Mouse (Mus musculus) hindbrain, embryonic 11.5 days (tissue): Measurements from ENCODE around the gene Mid1ip1. TPM values are rescaled to one million over a fixed set of nuclear protein-coding genes. Genes with fewer than 3 reads are reported as not detected.

Source experiments
- ATAC-seq: fragments of 200-750 bp; cut with Nextera tagmentation; 2 replicates; pipeline ENCODE4 v1.8.0; 2017; ENCODE audit warnings: mild to moderate bottlenecking, moderate TSS enrichment, moderate library complexity; ENCODE audit not compliant: low FRiP score
- DNase-seq: peaks from one replicate; pipeline ENCODE4 v3.0.0-alpha.2; 2015; ENCODE audit warnings: low spot score
- H3K27ac ChIP-seq: fragments of 300-500 bp; sonication (generic); 2 replicates; pipeline ENCODE4 v1.5.1; 2014; ENCODE audit warnings: mild to moderate bottlenecking, low read depth, low read length
- H3K27me3 ChIP-seq: fragments of 300-500 bp; sonication (generic); 2 replicates; pipeline ENCODE4 v1.6.1; 2014; ENCODE audit warnings: mild to moderate bottlenecking, low read length, moderate library complexity, mixed read lengths; ENCODE audit not compliant: control insufficient read depth, insufficient read depth
- H3K36me3 ChIP-seq: fragments of 300-500 bp; sonication (generic); 2 replicates; pipeline ENCODE4 v1.6.1; 2014; ENCODE audit warnings: mild to moderate bottlenecking, low read length, moderate library complexity, mixed read lengths; ENCODE audit not compliant: control insufficient read depth, insufficient read depth
- H3K4me1 ChIP-seq: fragments of 300-500 bp; sonication (generic); replicated peaks from 2 replicates; pipeline ENCODE4 v1.6.1; 2014; ENCODE audit warnings: low read length, mixed read lengths; ENCODE audit not compliant: control insufficient read depth, insufficient read depth
- H3K4me2 ChIP-seq: fragments of 300-500 bp; sonication (generic); replicated peaks from 2 replicates; pipeline ENCODE4 v1.6.1; 2014; ENCODE audit warnings: mild to moderate bottlenecking, low read depth, low read length
- H3K4me3 ChIP-seq: fragments of 300-500 bp; sonication (generic); 2 replicates; pipeline ENCODE4 v1.5.1; 2014; ENCODE audit warnings: low read depth, low read length
- H3K9ac ChIP-seq: fragments of 300-500 bp; sonication (generic); 2 replicates; pipeline ENCODE4 v1.6.1; 2014; ENCODE audit warnings: low read depth, low read length
- H3K9me3 ChIP-seq: fragments of 300-500 bp; sonication (generic); 2 replicates; pipeline ENCODE4 v1.6.1; 2016; ENCODE audit warnings: low read length; ENCODE audit not compliant: control insufficient read depth
- WGBS: fragments of 180-500 bp; shearing (Covaris S2); extraction: QIAGEN DNeasy Blood & Tissue Kit; methylation state at CpG from one replicate; pipeline ENCODE4 v1.1.7; 2014; 5-methylcytosine and 5-hydroxymethylcytosine counted together
- polyA plus RNA-seq: library from polyadenylated mRNA; unstranded; fragments of >200 nt; fragmentation: Nextera tagmentation; extraction: Ambion mirVana; gene quantifications from 2 replicates; pipeline ENCODE4 v1.2.1, GENCODE M21; 2014

Gene Mid1ip1
- polyA plus RNA-seq, 1 experiment from 2014 or later: 36.5 TPM

GRCm38 (mm10) chrX:10720391-10720790, 5.6 kb downstream of the Mid1ip1 start:
- WGBS: 39% methylated on average over 6 of the region's 6 CpGs
- no peak overlapping the region for H3K4me3 ChIP-seq
- H3K9ac ChIP-seq: no peak overlapping the region
- H3K36me3 ChIP-seq: no peaks in the 10 kb centered on the region
- no peaks in the 10 kb centered on the region for H3K27me3 ChIP-seq
- no peak for ATAC-seq
- no peaks in the 10 kb centered on the region for H3K4me1 ChIP-seq
- no peaks in the 10 kb centered on the region for H3K9me3 ChIP-seq
- H3K27ac ChIP-seq: no peak overlapping the region
- H3K4me2 ChIP-seq: no peak overlapping the region
- DNase-seq: no peak

DNA sequence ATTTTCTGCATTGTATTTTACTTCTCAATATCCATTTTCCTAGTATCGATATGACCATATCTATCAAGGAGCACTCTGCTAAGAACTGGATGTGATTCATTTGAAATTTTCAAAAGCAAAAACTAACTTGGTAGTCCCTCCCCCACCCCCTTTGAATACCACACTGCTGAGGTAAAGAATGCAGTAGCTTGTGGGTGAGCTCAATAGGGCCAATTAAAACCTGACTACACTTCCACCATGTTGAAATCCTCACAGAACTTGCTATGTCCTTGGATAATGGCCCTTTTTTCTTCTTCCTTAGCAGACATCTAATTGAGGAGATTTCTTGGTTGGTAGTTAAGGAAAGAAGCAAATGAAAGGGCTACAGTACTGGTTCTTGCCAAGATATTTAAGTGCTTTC, 9.8 kb downstream of the Mid1ip1 start:
- Histone ChIP-seq H3K9ac (no peak overlapping the region), H3K9me3 (no peaks in the 10 kb centered on the region), H3K36me3 (no peaks in the 10 kb centered on the region), H3K4me3 (no peak overlapping the region), H3K4me2 (no peak overlapping the region), H3K27ac (no peak overlapping the region), H3K4me1 (no peaks in the 10 kb centered on the region), H3K27me3 (no peaks in the 10 kb centered on the region)
- DNase-seq (no peak), ATAC-seq (no peak)
- 90% methylated on average over 1 of the region's 1 CpGs for WGBS

- no peaks in the 10 kb centered on the region for H3K4me1 ChIP-seq
- no peak for DNase-seq
- no peak overlapping the region for H3K27ac ChIP-seq
- H3K4me2 ChIP-seq: no peak overlapping the region
- no peaks in the 10 kb centered on the region for H3K27me3 ChIP-seq
- no peak for ATAC-seq
- no peaks in the 10 kb centered on the region for H3K9me3 ChIP-seq
- no peaks in the 10 kb centered on the region for H3K36me3 ChIP-seq
- no peak overlapping the region for H3K4me3 ChIP-seq
- 33% methylated on average over 3 of the region's 6 CpGs for WGBS
- no peak overlapping the region for H3K9ac ChIP-seq
Observed at GRCm38 (mm10) chrX:10729488-10729887, 14.7 kb downstream of the Mid1ip1 start.

DNA sequence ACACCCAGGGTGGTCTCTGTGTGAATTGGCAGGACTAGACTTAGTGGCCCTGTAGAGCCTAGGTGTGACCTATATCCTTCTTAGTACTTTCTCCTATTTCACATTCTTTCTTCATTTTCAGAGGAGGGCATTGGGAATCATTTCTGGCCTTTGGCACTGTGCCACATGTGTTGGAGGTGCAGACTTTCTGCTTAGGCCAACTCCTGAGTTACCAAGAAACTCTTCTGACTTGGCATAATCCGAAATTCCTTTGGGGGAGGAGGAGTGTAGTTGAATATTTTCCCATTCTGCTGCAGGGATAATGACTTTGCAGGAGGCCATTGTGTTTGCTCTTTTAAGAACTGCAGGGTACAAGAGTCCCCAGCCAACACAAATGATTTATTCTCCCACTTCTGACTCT, 19.6 kb downstream of the Mid1ip1 start:
- ATAC-seq: no peak
- H3K36me3 ChIP-seq: no peaks in the 10 kb centered on the region
- no peaks in the 10 kb centered on the region for H3K9me3 ChIP-seq
- no peak overlapping the region for H3K9ac ChIP-seq
- 21% methylated on average over 1 of the region's 1 CpGs for WGBS
- H3K4me2 ChIP-seq: no peak overlapping the region
- no peak overlapping the region for H3K4me3 ChIP-seq
- no peaks in the 10 kb centered on the region for H3K27me3 ChIP-seq
- no peaks in the 10 kb centered on the region for H3K4me1 ChIP-seq
- H3K27ac ChIP-seq: no peak overlapping the region
- DNase-seq: peak; percentile 9

GRCm38 (mm10) chrX:10734874-10735273, 20.1 kb downstream of the Mid1ip1 start:
- DNase-seq (no peak), ATAC-seq (no peak)
- Histone ChIP-seq H3K9me3 (no peaks in the 10 kb centered on the region), H3K4me2 (no peak overlapping the region), H3K27me3 (no peaks in the 10 kb centered on the region), H3K4me3 (no peak overlapping the region), H3K4me1 (no peaks in the 10 kb centered on the region), H3K27ac (no peak overlapping the region), H3K9ac (no peak overlapping the region), H3K36me3 (no peaks in the 10 kb centered on the region)
- 35% methylated on average over 1 of the region's 1 CpGs for WGBS

- no peak for DNase-seq
- no peak for ATAC-seq
- H3K27ac ChIP-seq: no peak overlapping the region
- no peak overlapping the region for H3K4me2 ChIP-seq
- no peaks in the 10 kb centered on the region for H3K27me3 ChIP-seq
- WGBS: 77% methylated on average over 4 of the region's 4 CpGs
- H3K36me3 ChIP-seq: no peaks in the 10 kb centered on the region
- H3K9me3 ChIP-seq: no peaks in the 10 kb centered on the region
- H3K4me1 ChIP-seq: no peaks in the 10 kb centered on the region
- H3K4me3 ChIP-seq: no peak overlapping the region
- no peak overlapping the region for H3K9ac ChIP-seq
Observed at GRCm38 (mm10) chrX:10758866-10759265, 44.1 kb downstream of the Mid1ip1 start.

DNA sequence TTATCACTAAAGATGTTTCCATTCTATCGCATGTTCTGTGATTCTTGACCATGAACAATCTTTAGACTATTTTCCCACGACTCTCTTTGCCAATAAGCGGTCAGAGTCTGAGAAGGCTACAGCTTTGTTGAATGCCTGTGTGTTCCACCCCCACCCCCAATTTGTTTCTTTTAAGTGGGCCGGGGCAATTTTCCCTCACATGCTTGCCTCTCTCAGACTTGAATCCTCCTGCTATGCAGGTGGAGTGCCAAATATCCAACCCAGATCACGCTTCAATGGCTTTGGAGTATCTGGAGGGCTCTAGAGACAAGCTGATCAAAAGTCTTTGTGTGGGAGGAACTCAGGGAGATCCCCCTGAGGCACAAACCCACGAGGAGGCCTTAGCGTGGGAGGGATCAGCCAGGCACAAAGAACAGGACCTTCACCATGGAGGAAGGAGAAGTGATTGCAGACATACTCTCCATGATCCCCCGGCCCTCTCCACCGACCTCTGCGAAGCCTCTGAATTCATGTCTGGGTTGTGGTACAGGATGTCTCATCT, 48.7 kb downstream of the Mid1ip1 start:
- no peaks in the 10 kb centered on the region for H3K27me3 ChIP-seq
- ATAC-seq (no peak), DNase-seq (no peak)
- no peaks in the 10 kb centered on the region for H3K9me3 ChIP-seq
- no peak overlapping the region for H3K9ac ChIP-seq
- H3K27ac ChIP-seq: no peak overlapping the region
- H3K4me3 ChIP-seq: no peak overlapping the region
- H3K36me3 ChIP-seq: no peaks in the 10 kb centered on the region
- no peaks in the 10 kb centered on the region for H3K4me1 ChIP-seq
- H3K4me2 ChIP-seq: no peak overlapping the region
- 67% methylated on average over 10 of the region's 10 CpGs for WGBS

Other genes with a start within 250 kb of the Mid1ip1 start
- gene Tspan7, start 229.9 kb upstream of the Mid1ip1 start, polyA plus RNA-seq: 74.4 and 80.9 TPM in 2 replicates